Mouse (Mus musculus): ENCODE data around the gene Srrd. TPM values are rescaled to one million over a fixed set of nuclear protein-coding genes. Genes with fewer than 3 reads are reported as not detected.

Srrd gene
- polyA plus RNA-seq, 1 experiment = 32.3 TPM

- H3K27ac ChIP-seq (ENCODE audit: insufficient read depth, low read depth, low read length) = no peak overlapping the region
- TF ChIP-seq POLR2A (IDR thresholded peaks at IDR 0.05; ENCODE audit: borderline replicate concordance, low read depth, low read length) (no peak), CTCF (IDR thresholded peaks at IDR 0.05; ENCODE audit: low read depth, low read length) (no peak)
- no peak overlapping the region for H3K4me3 ChIP-seq (ENCODE audit: insufficient read depth, low read length)
- H3K4me1 ChIP-seq (ENCODE audit: control insufficient read depth, insufficient read depth, low read length) = no peaks in the 10 kb centered on the region
Observed at GRCm38 (mm10) chr5:112364184-112364797, 21.5 kb upstream of the Srrd start.

GRCm38 (mm10) chr5:112360077-112360476, 17.2 kb upstream of the Srrd start:
- H3K4me1 ChIP-seq (ENCODE audit: control insufficient read depth, insufficient read depth, low read length) = peaks cover 8% of the 10 kb centered on the region
- H3K27ac ChIP-seq (ENCODE audit: insufficient read depth, low read depth, low read length) = no peak overlapping the region
- no peak for TF ChIP-seq POLR2A (IDR thresholded peaks at IDR 0.05; ENCODE audit: borderline replicate concordance, low read depth, low read length)
- TF ChIP-seq CTCF (IDR thresholded peaks at IDR 0.05; ENCODE audit: low read depth, low read length) = no peak
- no peak overlapping the region for H3K4me3 ChIP-seq (ENCODE audit: insufficient read depth, low read length)

GRCm38 (mm10) chr5:112359520-112359919, 16.7 kb upstream of the Srrd start:
- Histone ChIP-seq H3K4me1 (ENCODE audit: control insufficient read depth, insufficient read depth, low read length) (peaks cover 13% of the 10 kb centered on the region), H3K27ac (ENCODE audit: insufficient read depth, low read depth, low read length) (no peak overlapping the region), H3K4me3 (ENCODE audit: insufficient read depth, low read length) (no peak overlapping the region)
- TF ChIP-seq POLR2A (IDR thresholded peaks at IDR 0.05; ENCODE audit: borderline replicate concordance, low read depth, low read length) (no peak), CTCF (IDR thresholded peaks at IDR 0.05; ENCODE audit: low read depth, low read length) (no peak)

GRCm38 (mm10) chr5:112356322-112356721, 13.5 kb upstream of the Srrd start:
- TF ChIP-seq POLR2A (IDR thresholded peaks at IDR 0.05; ENCODE audit: borderline replicate concordance, low read depth, low read length) = no peak
- no peak for TF ChIP-seq CTCF (IDR thresholded peaks at IDR 0.05; ENCODE audit: low read depth, low read length)
- Histone ChIP-seq H3K4me1 (ENCODE audit: control insufficient read depth, insufficient read depth, low read length) (peaks cover 20% of the 10 kb centered on the region), H3K4me3 (ENCODE audit: insufficient read depth, low read length) (no peak overlapping the region), H3K27ac (ENCODE audit: insufficient read depth, low read depth, low read length) (no peak overlapping the region)

GRCm38 (mm10) chr5:112355910-112356309, 13.1 kb upstream of the Srrd start, which contains the start of gene Gm6583:
Gene Gm6583, minus strand, starts transcription at chr5:112356033.
- Histone ChIP-seq H3K4me1 (ENCODE audit: control insufficient read depth, insufficient read depth, low read length) (peaks cover 20% of the 10 kb centered on the region), H3K27ac (ENCODE audit: insufficient read depth, low read depth, low read length) (peak within 1 kb of the TSS; percentile 61), H3K4me3 (ENCODE audit: insufficient read depth, low read length) (no peak within 1 kb of the TSS)
- TF ChIP-seq POLR2A (IDR thresholded peaks at IDR 0.05; ENCODE audit: borderline replicate concordance, low read depth, low read length) = no peak
- TF ChIP-seq CTCF (IDR thresholded peaks at IDR 0.05; ENCODE audit: low read depth, low read length) = no peak

GRCm38 (mm10) chr5:112355493-112355892, 12.7 kb upstream of the Srrd start:
- H3K27ac ChIP-seq (ENCODE audit: insufficient read depth, low read depth, low read length) = peak overlapping the region; percentile 61
- H3K4me1 ChIP-seq (ENCODE audit: control insufficient read depth, insufficient read depth, low read length) = peaks cover 20% of the 10 kb centered on the region
- no peak overlapping the region for H3K4me3 ChIP-seq (ENCODE audit: insufficient read depth, low read length)
- TF ChIP-seq POLR2A (IDR thresholded peaks at IDR 0.05; ENCODE audit: borderline replicate concordance, low read depth, low read length) (no peak), CTCF (IDR thresholded peaks at IDR 0.05; ENCODE audit: low read depth, low read length) (no peak)

- peaks cover 13% of the 10 kb centered on the region for H3K4me1 ChIP-seq (ENCODE audit: control insufficient read depth, insufficient read depth, low read length)
- TF ChIP-seq POLR2A (IDR thresholded peaks at IDR 0.05; ENCODE audit: borderline replicate concordance, low read depth, low read length) (no peak), CTCF (IDR thresholded peaks at IDR 0.05; ENCODE audit: low read depth, low read length) (no peak)
- H3K27ac ChIP-seq (ENCODE audit: insufficient read depth, low read depth, low read length) = no peak overlapping the region
- no peak overlapping the region for H3K4me3 ChIP-seq (ENCODE audit: insufficient read depth, low read length)
Observed at GRCm38 (mm10) chr5:112349169-112349568, 6.3 kb upstream of the Srrd start.

GRCm38 (mm10) chr5:112346211-112346965, 3.5 kb upstream of the Srrd start:
- TF ChIP-seq CTCF (IDR thresholded peaks at IDR 0.05; ENCODE audit: low read depth, low read length) (no peak), POLR2A (IDR thresholded peaks at IDR 0.05; ENCODE audit: borderline replicate concordance, low read depth, low read length) (no peak)
- Histone ChIP-seq H3K27ac (ENCODE audit: insufficient read depth, low read depth, low read length) (no peak overlapping the region), H3K4me1 (ENCODE audit: control insufficient read depth, insufficient read depth, low read length) (peaks cover 20% of the 10 kb centered on the region), H3K4me3 (ENCODE audit: insufficient read depth, low read length) (no peak overlapping the region)

GRCm38 (mm10) chr5:112344092-112344960, 1.5 kb upstream of the Srrd start:
- TF ChIP-seq POLR2A (IDR thresholded peaks at IDR 0.05; ENCODE audit: borderline replicate concordance, low read depth, low read length) (no peak), CTCF (IDR thresholded peaks at IDR 0.05; ENCODE audit: low read depth, low read length) (no peak)
- no peak overlapping the region for H3K4me3 ChIP-seq (ENCODE audit: insufficient read depth, low read length)
- H3K27ac ChIP-seq (ENCODE audit: insufficient read depth, low read depth, low read length) = no peak overlapping the region
- peaks cover 31% of the 10 kb centered on the region for H3K4me1 ChIP-seq (ENCODE audit: control insufficient read depth, insufficient read depth, low read length)
